ENCODE assay signal across 11 mouse cellular contexts in the genomic region with DNA sequence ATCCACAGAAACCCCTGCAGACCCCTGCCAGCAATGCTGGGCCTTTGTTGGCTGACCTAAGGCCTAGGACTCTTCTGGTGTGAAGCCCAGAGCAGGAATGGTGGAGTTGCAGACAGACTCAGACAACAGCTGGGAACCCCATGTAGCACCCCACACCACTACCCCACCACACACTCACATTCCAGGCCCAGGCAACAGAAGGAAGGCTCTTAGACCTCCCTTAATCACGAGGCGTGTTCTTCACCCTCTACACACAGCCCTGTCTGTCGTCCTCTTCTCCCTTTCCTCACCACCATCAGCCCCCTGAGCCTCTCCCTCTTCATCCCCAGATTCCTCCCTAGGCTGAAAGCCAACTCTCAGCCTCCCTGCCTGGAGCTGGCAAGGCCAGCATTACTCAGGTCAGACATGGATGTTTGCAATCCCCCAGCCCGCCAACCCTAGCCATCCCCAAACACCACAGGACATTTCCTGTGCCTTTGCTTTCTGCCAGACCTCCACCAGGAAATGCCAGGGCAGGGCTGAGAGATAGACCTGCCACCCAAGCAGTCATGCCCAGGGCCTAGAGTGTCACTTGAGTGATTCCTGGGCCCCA. TPM values are rescaled to one million over a fixed set of nuclear protein-coding genes. Genes with fewer than 3 reads are reported as not detected.
DNase-seq lines count a peak whose midpoint lies in the region; ATAC-seq lines count a peak whose summit lies in the region.
"Had no signal": no experiment of that assay in that cellular context is flagged by ENCODE, and none has a peak within 500 bp of the region (broad histone marks: within the 10 kb centered on the region; RNA-seq: fewer than 3 reads in every experiment).

No protein-coding gene starts in this region.

- no peak overlapping the region for H3K4me3 ChIP-seq in intestine, embryonic 16.5 days (ENCODE audit: low read length)
- no peak overlapping the region for H3K4me3 ChIP-seq in forebrain, embryonic 13.5 days

- intact Hi-C loops in heart, postnatal 14 days (cut with DNase I): loop anchor here (5.0 to 10.0 kb wide), 2 partner anchors 59 to 297 kb away; no protein-coding TSS in a partner anchor

- WGBS in intestine, embryonic 16.5 days: 55% methylated on average over 4 of the region's 4 CpGs
- 82% methylated on average over 4 of the region's 4 CpGs for WGBS in forebrain, embryonic 13.5 days

- H3K9ac ChIP-seq in intestine, embryonic 16.5 days (ENCODE audit: low read depth, low read length): 0 out of 2 replicates have a peak overlapping the region, but pooled peaks have one; percentile 36
- H3K9ac ChIP-seq in forebrain, embryonic 13.5 days: no peak overlapping the region
- H3K9ac ChIP-seq: liver, embryonic 14.5 days had no signal

- H3K4me2 ChIP-seq in intestine, embryonic 16.5 days (ENCODE audit: low read depth, low read length): no peak overlapping the region
- H3K4me2 ChIP-seq in forebrain, embryonic 13.5 days: no peak overlapping the region

- peaks cover 56% of the 10 kb centered on the region for H3K4me1 ChIP-seq in intestine, embryonic 16.5 days (ENCODE audit: control insufficient read depth, insufficient read depth, low read length)
- H3K4me1 ChIP-seq in forebrain, embryonic 13.5 days: peaks cover 13% of the 10 kb centered on the region

- H3K36me3 ChIP-seq in intestine, embryonic 16.5 days (ENCODE audit: control insufficient read depth, insufficient read depth, low read length): peaks cover 12% of the 10 kb centered on the region
- peaks cover 63% of the 10 kb centered on the region for H3K36me3 ChIP-seq in forebrain, embryonic 13.5 days (ENCODE audit: poor library complexity, severe bottlenecking)

- no peaks in the 10 kb centered on the region for H3K9me3 ChIP-seq in intestine, embryonic 16.5 days (ENCODE audit: control insufficient read depth, low read length)
- H3K9me3 ChIP-seq in forebrain, embryonic 13.5 days (replicated peaks): no peaks in the 10 kb centered on the region

- ATAC-seq in intestine, embryonic 16.5 days: no peak
- ATAC-seq in forebrain, embryonic 13.5 days: no peak
- no peak for ATAC-seq in megakaryocyte progenitor cell, adult 5-6 weeks (replicated peaks; ENCODE audit: poor library complexity)
- ATAC-seq: CD4-positive, CD25-positive, alpha-beta regulatory T cell, adult 4 months; hindbrain, embryonic 16.5 days had no signal

- H3K27ac ChIP-seq in intestine, embryonic 16.5 days (ENCODE audit: low read length): peak overlapping the region; percentile 67
- H3K27ac ChIP-seq in forebrain, embryonic 13.5 days: no peak overlapping the region
- H3K27ac ChIP-seq: liver, embryonic 14.5 days had no signal

- peaks cover 8% of the 10 kb centered on the region for H3K27me3 ChIP-seq in intestine, embryonic 16.5 days (replicated peaks; ENCODE audit: control insufficient read depth, insufficient read depth, low read length)
- H3K27me3 ChIP-seq in forebrain, embryonic 13.5 days: peaks cover 39% of the 10 kb centered on the region

- DNase-seq in heart, adult 8-10 months (ENCODE audit: low spot score): peak; percentile 16
- DNase-seq in heart, postnatal 14 days: no peak
- DNase-seq in testis, postnatal 10 days (ENCODE audit: low spot score): peak; percentile 41
- DNase-seq in testis, postnatal 14 days (ENCODE audit: low spot score): no peak
- no peak for DNase-seq in urinary bladder, postnatal 14 days (ENCODE audit: low spot score)

RNA-seq across cellular contexts. Expression of gene Hic1, which starts 7.8 kb away (rescaled TPM):
- 10 to 100 TPM in 3 of 4 experiments, 1 to 10 TPM in 1; 7.6 to 19.4 (median 16.8) TPM for total RNA-seq in heart, adult 8-10 months (2022)
- total RNA-seq in heart, postnatal 14 days (2021): 10 to 100 TPM; 22.7 to 26.3 TPM
- 7.1 and 8.6 TPM in 2 replicates for polyA plus RNA-seq in intestine, embryonic 16.5 days (2015; fragmentation: Nextera tagmentation; extraction: Ambion mirVana)
- polyA plus RNA-seq in forebrain, embryonic 13.5 days (2015; fragmentation: Nextera tagmentation; extraction: Ambion mirVana): 1.2 and 1.5 TPM in 2 replicates
- total RNA-seq in megakaryocyte progenitor cell, adult 5-6 weeks (2015): 0.02 TPM in 1 of 2 replicates, not detected in the other
- total RNA-seq in megakaryocyte progenitor cell, adult 5-6 weeks (2017): not detected in 2 replicates

RNA-seq across cellular contexts. Expression of gene Ovca2, which starts 17.1 kb away (rescaled TPM):
- 1 to 10 TPM; 5.6 to 6.9 (median 5.9) TPM for total RNA-seq in heart, adult 8-10 months (2022)
- 1 to 10 TPM; 7.1 TPM for total RNA-seq in heart, postnatal 14 days (2021)
- 18.7 and 23.9 TPM in 2 replicates for polyA plus RNA-seq in intestine, embryonic 16.5 days (2015; fragmentation: Nextera tagmentation; extraction: Ambion mirVana)
- polyA plus RNA-seq in forebrain, embryonic 13.5 days (2015; fragmentation: Nextera tagmentation; extraction: Ambion mirVana): 22.8 and 25.1 TPM in 2 replicates
- total RNA-seq in megakaryocyte progenitor cell, adult 5-6 weeks (2015): 20.8 and 26.3 TPM in 2 replicates
- total RNA-seq in megakaryocyte progenitor cell, adult 5-6 weeks (2017): 14.5 and 16.5 TPM in 2 replicates

RNA-seq across cellular contexts. Expression of gene Dph1, which starts 29.5 kb away (rescaled TPM):
- total RNA-seq in heart, adult 8-10 months (2022): 10 to 100 TPM in 2 of 4 experiments, 1 to 10 TPM in 2; 8.1 to 11.2 (median 9.7) TPM
- total RNA-seq in heart, postnatal 14 days (2021): 1 to 10 TPM; 9.9 TPM
- polyA plus RNA-seq in intestine, embryonic 16.5 days (2015; fragmentation: Nextera tagmentation; extraction: Ambion mirVana): 20.3 and 22.7 TPM in 2 replicates
- 13.9 and 15.8 TPM in 2 replicates for polyA plus RNA-seq in forebrain, embryonic 13.5 days (2015; fragmentation: Nextera tagmentation; extraction: Ambion mirVana)
- total RNA-seq in megakaryocyte progenitor cell, adult 5-6 weeks (2015): 3.3 and 7.4 TPM in 2 replicates
- 9.2 and 9.5 TPM in 2 replicates for total RNA-seq in megakaryocyte progenitor cell, adult 5-6 weeks (2017)

RNA-seq across cellular contexts. Expression of gene Rtn4rl1, which starts 32.1 kb away (rescaled TPM):
- total RNA-seq in heart, adult 8-10 months (2022): 1 to 10 TPM; 5.2 to 7.9 (median 6.8) TPM
- total RNA-seq in heart, postnatal 14 days (2021): 10 to 100 TPM; 10.6 to 13.2 TPM
- polyA plus RNA-seq in intestine, embryonic 16.5 days (2015; fragmentation: Nextera tagmentation; extraction: Ambion mirVana): 1.5 and 1.6 TPM in 2 replicates
- polyA plus RNA-seq in forebrain, embryonic 13.5 days (2015; fragmentation: Nextera tagmentation; extraction: Ambion mirVana): 2.2 and 2.6 TPM in 2 replicates
- 0.49 and 1.1 TPM in 2 replicates for total RNA-seq in megakaryocyte progenitor cell, adult 5-6 weeks (2015)
- 0.20 and 0.42 TPM in 2 replicates for total RNA-seq in megakaryocyte progenitor cell, adult 5-6 weeks (2017)

Comparison
In these comparisons a context has a peak if more than half of its experiments do, and no peak if none do; other contexts are left out.
1. DNase-seq: peak in heart, adult 8-10 months (single experiment) and testis, postnatal 10 days (single experiment); none in heart, postnatal 14 days (0 of 2), testis, postnatal 14 days (single experiment) and urinary bladder, postnatal 14 days (single experiment).
2. RNA of gene Hic1, which starts 7.8 kb away (total RNA-seq): 22.7 to 26.3 TPM in heart, postnatal 14 days and 7.6 to 19.4 TPM in heart, adult 8-10 months; 0.02 TPM in megakaryocyte progenitor cell, adult 5-6 weeks; every median in the first group is over 4 times any median in the second.